Mouse (Mus musculus): ENCODE data around the gene Serp1.
"Not testable (repeated sequence)": the region's sequence is repeated elsewhere in the genome, so short reads cannot be mapped to it uniquely, and the experiment has no call there.

The Serp1 gene

DNA sequence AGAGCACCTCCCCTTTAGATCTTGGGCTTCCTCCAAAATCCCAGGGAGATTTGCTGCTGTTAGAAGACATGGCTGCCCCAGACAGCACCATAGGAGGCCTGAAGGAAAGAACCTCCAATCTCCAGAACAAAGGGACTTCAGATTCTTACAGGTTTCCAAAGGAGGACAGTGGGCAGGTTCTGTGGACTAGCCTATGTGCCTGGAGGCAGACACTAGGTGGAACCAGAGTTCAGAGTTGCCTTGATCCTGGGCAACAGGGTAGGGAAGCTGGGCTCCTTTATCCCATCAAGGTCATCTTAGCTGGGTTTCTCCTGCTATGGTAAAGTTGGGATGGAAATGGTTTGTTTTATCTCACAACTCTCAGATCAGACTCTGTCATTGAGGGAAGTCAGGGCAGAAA, 14.1 kb downstream of the Serp1 start:
- intact Hi-C loops (cut with DNase I), result loop anchor here (5.0 kb wide), 2 partner anchors 141 to 271 kb away; no protein-coding TSS in a partner anchor

DNA sequence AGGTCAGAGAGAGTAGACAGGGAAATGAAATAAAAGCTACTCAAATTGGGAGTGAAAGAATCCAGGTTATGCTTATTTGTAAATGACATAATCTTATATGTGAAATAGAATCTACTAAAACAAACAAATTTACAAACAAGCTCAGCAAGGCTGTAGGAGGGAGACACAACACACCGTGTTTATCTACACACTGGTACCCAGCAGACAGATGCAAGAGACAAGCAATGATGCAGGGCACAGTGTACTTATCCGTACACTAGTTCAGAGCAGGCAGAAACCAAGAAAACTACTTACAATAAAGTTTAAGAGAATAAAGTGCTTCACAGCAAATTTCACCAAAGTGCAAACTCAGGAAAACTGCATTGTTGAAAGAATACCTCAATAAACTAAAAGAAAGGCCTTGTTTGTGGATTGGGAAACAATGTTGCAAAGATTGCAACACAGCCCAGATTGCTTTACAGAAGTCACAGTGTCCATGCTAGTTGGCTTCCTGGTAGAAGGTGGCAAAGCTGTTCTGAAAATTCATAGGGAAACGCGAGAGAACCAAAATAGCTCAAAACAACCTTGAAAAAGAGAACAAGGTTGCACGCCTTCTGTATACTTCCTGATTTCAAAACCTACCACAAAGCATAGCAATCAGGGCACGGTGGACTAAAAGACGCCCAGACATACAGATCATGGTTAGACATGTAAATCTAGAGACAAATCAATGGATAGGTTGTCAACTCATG, 17.5 kb downstream of the Serp1 start:
- intact Hi-C loops (cut with DNase I), result no loop called here

DNA sequence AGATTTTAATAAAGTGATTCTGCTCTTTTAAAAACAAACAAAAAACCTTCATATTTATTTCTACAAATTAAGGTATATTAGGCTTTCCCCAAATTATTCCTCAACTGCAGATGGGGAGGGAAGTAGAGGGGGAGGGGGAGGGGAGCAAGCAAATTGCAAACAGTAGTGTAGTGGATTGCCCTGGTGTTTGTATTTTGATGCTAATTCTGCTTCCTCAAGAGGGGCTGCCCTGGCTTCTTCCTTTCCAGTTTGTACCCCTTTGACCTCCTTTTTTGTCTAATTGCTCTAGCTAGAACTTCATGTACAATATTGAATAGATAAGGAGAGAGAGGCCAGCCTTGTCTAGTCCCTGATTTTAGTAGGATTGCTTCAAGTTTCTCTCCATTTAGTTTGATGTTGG, 21.0 kb downstream of the Serp1 start:
- intact Hi-C loops (cut with DNase I), result loop anchor here (5.0 kb wide), 1 partner anchor 283 kb away; no protein-coding TSS in a partner anchor

DNA sequence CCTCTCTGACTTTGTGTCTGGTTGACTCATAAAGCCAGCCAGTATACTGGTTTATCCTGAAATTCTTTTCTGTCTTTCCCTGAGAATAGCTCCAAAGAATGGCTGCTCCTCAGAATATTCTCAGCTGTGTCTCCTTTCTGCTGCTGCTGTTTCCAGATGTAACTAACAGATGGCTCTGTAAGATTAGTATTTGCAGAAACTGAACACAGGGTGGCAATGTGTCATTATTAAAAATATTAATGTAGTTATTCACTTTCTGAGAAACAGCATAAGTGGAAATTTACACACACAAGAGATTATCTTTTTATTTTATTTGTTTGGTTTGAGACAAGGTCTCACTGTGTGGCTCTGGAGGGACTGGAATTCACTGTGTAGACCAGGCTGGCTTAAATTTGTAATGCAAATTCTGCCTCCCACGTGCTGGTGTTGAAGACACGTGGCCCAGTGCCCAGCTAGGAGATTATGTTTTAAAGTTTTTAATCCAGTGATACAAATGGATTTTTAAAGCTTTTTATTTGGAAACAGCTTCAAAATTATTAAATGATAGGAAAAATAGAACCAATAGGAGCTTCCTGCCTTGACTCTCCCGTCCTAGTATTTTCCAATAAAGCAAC, 21.9 kb downstream of the Serp1 start:
- intact Hi-C loops (cut with DNase I), result loop anchor here (5.0 kb wide), 1 partner anchor 283 kb away; no protein-coding TSS in a partner anchor

DNA sequence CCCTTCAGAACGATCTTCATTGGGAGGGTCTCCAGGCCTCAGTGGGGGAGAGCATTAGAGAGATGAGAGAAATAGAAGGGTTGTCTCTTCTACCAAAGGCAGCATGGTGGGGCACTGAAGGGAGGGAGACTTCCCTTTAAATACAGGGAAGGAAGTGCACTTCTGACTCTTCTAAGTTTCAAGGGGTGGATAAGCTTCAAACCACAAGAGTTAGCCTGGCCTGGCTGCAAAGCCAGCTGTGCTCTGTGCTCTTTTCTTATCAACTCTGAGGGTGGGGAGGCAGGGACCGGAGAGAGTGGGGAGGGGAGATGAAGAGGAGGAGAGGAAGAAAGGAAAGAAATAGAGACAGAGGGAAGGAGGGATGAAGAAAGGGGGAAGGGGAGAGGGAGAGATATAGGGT, 23.7 kb downstream of the Serp1 start:
- intact Hi-C loops (cut with DNase I), result loop anchor here (5.0 kb wide), 1 partner anchor 285 kb away; no protein-coding TSS in a partner anchor

DNA sequence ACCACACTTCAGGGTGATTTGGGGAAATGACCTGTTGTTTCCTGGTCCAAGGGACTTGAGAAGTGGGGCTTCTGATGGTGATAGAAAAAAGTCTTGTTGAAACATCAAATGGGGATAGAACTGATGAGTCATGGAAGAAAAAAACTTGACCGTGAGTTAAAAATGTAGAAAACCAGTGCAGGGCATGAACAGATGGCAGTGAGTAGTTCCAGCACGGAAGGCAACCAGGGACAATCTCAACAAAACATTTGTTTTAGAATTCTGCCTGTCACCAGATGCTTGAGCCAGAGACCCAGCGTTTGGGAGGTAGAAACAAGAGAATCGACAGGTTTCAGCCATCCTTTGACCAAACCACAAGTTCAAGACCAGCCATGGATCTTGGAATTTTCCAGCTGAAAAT, 32.1 kb downstream of the Serp1 start:
- intact Hi-C loops (cut with DNase I), result no loop called here

DNA sequence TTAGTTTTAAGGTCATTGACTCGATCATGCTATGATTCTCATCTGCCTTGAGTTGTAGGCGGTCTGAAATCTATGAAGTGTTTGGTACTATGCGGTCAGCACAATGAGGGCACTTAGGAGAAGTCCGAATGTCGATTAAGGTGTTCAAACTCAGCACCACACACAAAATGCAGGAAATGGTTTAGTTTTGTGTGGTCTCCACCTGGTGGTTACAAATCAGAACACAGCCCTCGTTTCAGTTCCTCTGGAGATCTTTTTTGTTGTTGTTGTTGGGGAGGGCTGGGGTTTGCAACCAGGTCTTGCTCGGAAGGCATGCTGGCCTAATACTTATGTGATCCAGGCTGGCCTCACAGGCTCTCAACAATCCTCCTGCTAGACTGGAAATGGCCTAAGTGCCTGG, 34.9 kb downstream of the Serp1 start:
- intact Hi-C loops (cut with DNase I), result loop anchor here (2.0 kb wide), 1 partner anchor 328 kb away; no protein-coding TSS in a partner anchor

DNA sequence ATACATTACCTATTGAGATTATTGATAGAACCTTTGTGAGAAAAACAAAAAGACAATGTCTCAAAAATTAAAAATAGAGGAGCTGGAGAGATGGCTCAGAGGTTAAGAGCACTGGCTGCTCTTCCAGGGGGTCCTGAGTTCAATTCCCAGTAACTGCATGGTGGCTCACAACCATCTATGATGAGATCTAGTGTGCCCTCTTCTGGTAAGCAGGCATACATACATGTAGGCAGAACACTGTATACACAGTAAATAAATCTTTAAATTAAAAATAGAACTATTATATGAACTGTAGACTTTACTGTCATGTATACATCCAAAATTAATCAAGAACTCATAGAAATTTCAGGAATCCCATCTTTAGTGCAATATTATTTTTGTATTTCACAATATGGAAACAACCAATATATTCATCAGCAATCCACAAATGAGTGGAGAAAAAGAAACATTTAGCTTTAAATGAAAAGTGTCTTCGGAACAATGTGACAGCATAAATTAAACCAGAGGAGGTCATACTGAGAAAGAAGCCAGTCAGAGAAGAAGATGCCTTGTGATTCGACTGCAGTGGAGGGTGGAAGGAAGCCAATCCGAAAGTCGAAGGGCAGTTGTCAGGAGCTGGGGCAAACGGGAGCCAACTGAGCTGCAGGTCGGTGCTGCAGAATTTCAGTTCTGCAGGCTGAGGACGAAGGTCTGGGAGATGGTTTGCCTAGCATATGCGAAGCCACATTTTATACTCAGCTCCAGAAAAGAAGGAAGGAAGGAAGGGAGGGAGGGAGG, 37.5 kb downstream of the Serp1 start:
- intact Hi-C loops (cut with DNase I), result loop anchor here (5.0 kb wide), 2 partner anchors 71 to 351 kb away; no protein-coding TSS in a partner anchor

DNA sequence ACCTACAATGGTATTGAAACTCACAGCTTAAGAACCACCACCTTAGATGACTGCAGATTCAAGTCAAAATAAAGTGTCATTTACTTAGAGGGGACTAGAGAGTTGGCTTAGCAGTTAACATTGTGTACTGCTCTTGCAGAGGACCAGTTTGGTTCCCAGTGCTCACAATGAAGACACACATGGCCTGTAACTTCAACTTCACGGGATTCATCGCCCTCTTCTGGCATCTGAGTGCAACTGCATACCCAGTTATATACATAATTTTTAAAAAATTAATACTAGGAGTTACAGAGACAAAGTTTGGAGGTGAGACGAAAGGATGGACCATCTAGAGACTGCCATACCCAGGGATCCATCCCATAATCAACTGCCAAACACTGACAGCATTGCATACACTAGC, 38.6 kb downstream of the Serp1 start:
- intact Hi-C loops (cut with DNase I), result loop anchor here (5.0 kb wide), 2 partner anchors 70 to 350 kb away; no protein-coding TSS in a partner anchor

DNA sequence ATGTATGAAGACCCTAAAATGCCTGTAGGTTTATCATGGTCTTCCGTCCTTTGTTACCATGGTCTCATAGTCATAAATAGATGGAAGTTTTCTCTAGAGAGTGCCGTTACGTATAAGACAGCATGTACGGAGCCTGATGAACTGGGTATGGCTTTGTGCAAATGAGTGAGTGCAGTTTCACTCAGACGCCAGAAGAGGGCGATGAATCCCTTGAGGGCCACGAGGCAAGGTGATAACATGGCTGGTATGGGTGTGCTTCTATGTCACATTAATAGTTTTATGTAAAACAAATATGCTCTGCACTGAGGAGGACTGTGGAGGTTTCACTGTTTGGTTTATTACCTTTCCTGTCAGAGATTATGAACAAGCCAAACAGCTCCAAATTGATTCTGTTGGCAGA, 39.8 kb downstream of the Serp1 start:
- intact Hi-C loops (cut with DNase I), result loop anchor here (5.0 kb wide), 2 partner anchors 69 to 349 kb away; no protein-coding TSS in a partner anchor

DNA sequence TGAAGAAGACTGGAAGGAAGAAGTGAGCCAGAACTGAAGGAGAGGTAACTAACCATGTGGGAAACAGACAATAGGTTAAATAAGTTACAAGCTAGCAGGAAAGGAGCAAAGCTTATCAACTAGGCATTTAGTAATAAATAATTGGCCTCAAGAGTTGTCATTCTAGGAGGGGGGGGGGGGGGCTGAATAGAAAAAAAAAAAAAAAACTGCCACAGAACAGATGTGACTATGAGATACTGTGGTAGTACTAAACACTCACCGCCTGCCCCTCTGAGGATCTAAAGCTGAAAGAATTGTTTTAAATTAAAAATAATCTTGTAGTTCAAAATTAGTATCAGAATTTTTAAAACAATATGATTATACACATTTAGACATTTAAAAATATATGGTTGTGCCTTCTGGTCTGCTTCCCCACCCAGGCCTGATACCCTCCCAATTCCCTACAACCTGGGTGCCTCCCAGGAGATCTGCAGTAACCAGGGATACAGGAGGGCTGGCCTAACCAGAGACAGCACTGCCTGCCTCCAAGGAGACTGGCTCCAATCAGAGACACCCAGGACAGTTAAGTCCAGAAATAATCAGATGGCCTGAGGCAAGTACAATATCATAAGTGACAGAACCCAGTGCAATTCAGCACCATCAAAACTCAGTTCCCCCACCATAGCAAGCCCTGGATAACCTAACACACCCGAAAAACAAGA, 46.8 kb downstream of the Serp1 start:
- intact Hi-C loops (cut with DNase I), result no loop called here

DNA sequence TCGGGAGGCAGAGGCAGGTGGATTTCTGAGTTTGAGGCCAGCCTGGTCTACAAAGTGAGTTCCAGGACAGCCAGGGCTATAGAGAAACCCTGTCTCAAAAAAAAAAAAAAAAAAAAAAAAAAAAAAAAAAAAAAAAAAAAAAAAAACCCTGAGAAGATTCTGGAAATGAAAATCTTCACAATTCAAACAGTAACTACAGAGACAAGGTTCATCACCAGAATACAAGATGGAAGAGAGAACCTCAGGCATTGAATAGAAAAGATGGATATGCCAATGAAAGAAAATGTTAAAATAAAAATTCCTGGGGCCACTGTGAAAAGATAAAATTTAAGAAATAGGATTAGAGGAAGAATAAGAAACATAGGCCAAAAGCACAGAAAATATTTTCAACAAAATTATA, 50.4 kb downstream of the Serp1 start:
- intact Hi-C loops (cut with DNase I), result not testable (repeated sequence)
